ENCODE assay signal across 8 mouse cellular contexts in genomic region chr16:34094446-34095092, GRCm38 (mm10).
DNase-seq lines count a peak whose midpoint lies in the region; ATAC-seq and TF ChIP-seq lines count a peak whose summit lies in the region.

No protein-coding gene starts in this region.

- no peak overlapping the region for H3K9ac ChIP-seq in ES-E14 (ENCODE audit: insufficient read depth, low read depth, low read length, poor library complexity, severe bottlenecking)
- peak overlapping the region; percentile 61 for H3K9ac ChIP-seq in forebrain, embryonic 13.5 days
- peak overlapping the region; percentile 41 for H3K9ac ChIP-seq in hindbrain, embryonic 14.5 days
- peak overlapping the region; percentile 67 for H3K9ac ChIP-seq in limb, embryonic 13.5 days
- peak overlapping the region; percentile 55 for H3K9ac ChIP-seq in midbrain, embryonic 14.5 days (replicated peaks; ENCODE audit: low read length)

- in situ Hi-C loops in ES-E14 (cut with MboI; ENCODE audit: low sequenced_read_pairs in 2 of 2, unreplicated experiment in 2 of 2), result no loop called here

- H3K27me3 ChIP-seq in forebrain, embryonic 13.5 days, result peaks cover 32% of the 10 kb centered on the region
- H3K27me3 ChIP-seq in hindbrain, embryonic 14.5 days (ENCODE audit: control insufficient read depth, insufficient read depth, low read length), result peaks cover 10% of the 10 kb centered on the region; the same call in 1 of the 2 replicates
- H3K27me3 ChIP-seq in limb, embryonic 13.5 days, result 0 out of 2 replicates have a peak, but pooled peaks cover 3% of the 10 kb centered on the region
- peaks cover 4% of the 10 kb centered on the region; the same call in 1 of the 2 replicates for H3K27me3 ChIP-seq in midbrain, embryonic 14.5 days (ENCODE audit: control insufficient read depth, insufficient read depth, low read length)

- under 1% methylated on average over 16 of the region's 16 CpGs for WGBS in forebrain, embryonic 13.5 days
- under 1% methylated on average over 16 of the region's 16 CpGs for WGBS in hindbrain, embryonic 14.5 days
- WGBS in limb, embryonic 13.5 days, result under 1% methylated on average over 16 of the region's 16 CpGs
- 0% methylated on average over 16 of the region's 16 CpGs for WGBS in midbrain, embryonic 14.5 days

- peaks cover 2% of the 10 kb centered on the region in 2 experiments; a peak in 2 of 4 replicates for H3K4me1 ChIP-seq in ES-E14 (ENCODE audit: control insufficient read depth in 2 of 2, insufficient read depth in 2 of 2, low read length in 2 of 2, poor library complexity in 1 of 2)
- H3K4me1 ChIP-seq in forebrain, embryonic 13.5 days, result peaks cover 41% of the 10 kb centered on the region
- H3K4me1 ChIP-seq in hindbrain, embryonic 14.5 days (replicated peaks; ENCODE audit: control insufficient read depth, insufficient read depth, low read length), result peaks cover 33% of the 10 kb centered on the region
- peaks cover 25% of the 10 kb centered on the region for H3K4me1 ChIP-seq in limb, embryonic 13.5 days
- peaks cover 29% of the 10 kb centered on the region for H3K4me1 ChIP-seq in midbrain, embryonic 14.5 days (ENCODE audit: control insufficient read depth, insufficient read depth, low read length)

- H3K9me3 ChIP-seq in ES-E14 (ENCODE audit: control insufficient read depth, insufficient read depth, low read depth, low read length), result no peaks in the 10 kb centered on the region
- H3K9me3 ChIP-seq in forebrain, embryonic 13.5 days (replicated peaks), result no peaks in the 10 kb centered on the region
- H3K9me3 ChIP-seq in hindbrain, embryonic 14.5 days (ENCODE audit: control insufficient read depth, low read length), result no peaks in the 10 kb centered on the region
- no peaks in the 10 kb centered on the region for H3K9me3 ChIP-seq in limb, embryonic 13.5 days
- H3K9me3 ChIP-seq in midbrain, embryonic 14.5 days (ENCODE audit: control insufficient read depth, low read length), result no peaks in the 10 kb centered on the region

- no peak overlapping the region for H3K27ac ChIP-seq in ES-E14 (ENCODE audit: insufficient read depth, low read depth, low read length, poor library complexity, severe bottlenecking)
- peak overlapping the region; percentile 70 for H3K27ac ChIP-seq in forebrain, embryonic 13.5 days
- peak overlapping the region; percentile 40 for H3K27ac ChIP-seq in hindbrain, embryonic 14.5 days
- no peak overlapping the region for H3K27ac ChIP-seq in limb, embryonic 13.5 days
- H3K27ac ChIP-seq in midbrain, embryonic 14.5 days (replicated peaks; ENCODE audit: low read depth, low read length), result peak overlapping the region; percentile 75

- no peaks in the 10 kb centered on the region for H3K36me3 ChIP-seq in ES-E14 (ENCODE audit: control insufficient read depth, insufficient read depth, low read length, poor library complexity, severe bottlenecking)
- H3K36me3 ChIP-seq in forebrain, embryonic 13.5 days (ENCODE audit: poor library complexity, severe bottlenecking), result 0 out of 2 replicates have a peak, but pooled peaks cover 5% of the 10 kb centered on the region
- H3K36me3 ChIP-seq in hindbrain, embryonic 14.5 days (replicated peaks; ENCODE audit: control insufficient read depth, insufficient read depth), result no peaks in the 10 kb centered on the region
- H3K36me3 ChIP-seq in limb, embryonic 13.5 days, result no peaks in the 10 kb centered on the region
- no peaks in the 10 kb centered on the region for H3K36me3 ChIP-seq in midbrain, embryonic 14.5 days (ENCODE audit: control insufficient read depth, insufficient read depth, low read length)

- ATAC-seq in forebrain, embryonic 13.5 days, result peak; percentile 71
- ATAC-seq in hindbrain, embryonic 14.5 days (ENCODE audit: low FRiP score), result peak; percentile 72; the same call in 1 of the 2 replicates
- peak; percentile 72 for ATAC-seq in limb, embryonic 13.5 days (ENCODE audit: low FRiP score, low read depth)
- ATAC-seq in midbrain, embryonic 14.5 days (ENCODE audit: low FRiP score, low TSS enrichment), result peak; percentile 75

- peak overlapping the region; percentile 55 to 74 for H3K4me3 ChIP-seq in ES-E14 (ENCODE audit: insufficient read depth in 1 of 2, low read depth in 1 of 2, low read length in 2 of 2, poor library complexity in 1 of 2, severe bottlenecking in 1 of 2)
- peak overlapping the region; percentile 40 for H3K4me3 ChIP-seq in forebrain, embryonic 13.5 days
- H3K4me3 ChIP-seq in hindbrain, embryonic 14.5 days (replicated peaks; ENCODE audit: low read length), result peak overlapping the region; percentile 25
- peak overlapping the region; percentile 49 for H3K4me3 ChIP-seq in limb, embryonic 13.5 days
- H3K4me3 ChIP-seq in midbrain, embryonic 14.5 days (replicated peaks; ENCODE audit: low read depth, low read length), result peak overlapping the region; percentile 26

- peak overlapping the region; percentile 71 for H3K4me2 ChIP-seq in forebrain, embryonic 13.5 days
- H3K4me2 ChIP-seq in hindbrain, embryonic 14.5 days (replicated peaks), result peak overlapping the region; percentile 48
- H3K4me2 ChIP-seq in limb, embryonic 13.5 days (replicated peaks), result peak overlapping the region; percentile 77
- H3K4me2 ChIP-seq in midbrain, embryonic 14.5 days (ENCODE audit: low read length), result peak overlapping the region; percentile 58

- DNase-seq in cerebellum, postnatal 14 days, result peak; percentile 66 to 67
- no peak for DNase-seq in cerebellum, adult 8-10 months
- no peak for DNase-seq in ES-E14 (ENCODE audit: low read depth, low spot score)
- DNase-seq in hindbrain, embryonic 14.5 days (ENCODE audit: low spot score), result peak; percentile 52
- peak; percentile 75 for DNase-seq in midbrain, embryonic 14.5 days
- peak; percentile 29 for DNase-seq in thymus, postnatal 25 days

TF ChIP-seq in ES-E14, 5 proteins besides CTCF, POLR2A, EP300 and RAD21:
- TF ChIP-seq ZC3H11A (IDR thresholded peaks at IDR 0.05; ENCODE audit: borderline replicate concordance, low read depth, low read length) (no peak), ZNF384 (IDR thresholded peaks at IDR 0.05; ENCODE audit: low read depth, low read length) (no peak), CHD2 (IDR thresholded peaks at IDR 0.05; ENCODE audit: low read depth, low read length) (no peak), HCFC1 (IDR thresholded peaks at IDR 0.05; ENCODE audit: borderline replicate concordance, insufficient read depth, low read length) (no peak), MAFK (IDR thresholded peaks at IDR 0.05; ENCODE audit: insufficient read depth, low read depth, low read length) (no peak)

Comparison
In these comparisons a context has a peak if more than half of its experiments do, and no peak if none do; other contexts are left out.
1. DNase-seq: peak in cerebellum, postnatal 14 days (2 of 2), hindbrain, embryonic 14.5 days (single experiment), midbrain, embryonic 14.5 days (single experiment) and thymus, postnatal 25 days (single experiment); none in cerebellum, adult 8-10 months (single experiment) and ES-E14 (single experiment).
2. H3K27ac ChIP-seq: peak in forebrain, embryonic 13.5 days (single experiment), hindbrain, embryonic 14.5 days (single experiment) and midbrain, embryonic 14.5 days (single experiment); none in ES-E14 (single experiment) and limb, embryonic 13.5 days (single experiment).
3. Peak in every context shown above with its lines, with median percentiles within 50 percentile points of each other: H3K4me3 ChIP-seq, ATAC-seq and H3K4me2 ChIP-seq.